Mouse (Mus musculus) neural tube, embryonic 11.5 days (tissue): ENCODE results near the gene Hnrnph2. TPM values are rescaled to one million over a fixed set of nuclear protein-coding genes. Genes with fewer than 3 reads are reported as not detected.

Experiments used
- polyA plus RNA-seq: library from polyadenylated mRNA; unstranded; fragments of >200 nt; fragmentation: Nextera tagmentation; extraction: Ambion mirVana; gene quantifications from 2 replicates; pipeline ENCODE4 v1.2.1, GENCODE M21; 2014

Hnrnph2 gene
- polyA plus RNA-seq, 1 experiment from 2014 or later = 179 TPM

Other genes starting within 250 kb of the Hnrnph2 start
- gene Drp2, start 196.6 kb upstream of the Hnrnph2 start, polyA plus RNA-seq = 7.3 and 7.6 TPM in 2 replicates
- gene Taf7l, start 124.7 kb upstream of the Hnrnph2 start, polyA plus RNA-seq = not detected in 2 replicates
- 66.5 and 67.0 TPM in 2 replicates for gene Timm8a1, start 59.3 kb upstream of the Hnrnph2 start, polyA plus RNA-seq
- gene Btk, start 17.6 kb upstream of the Hnrnph2 start, polyA plus RNA-seq = 0.88 and 1.9 TPM in 2 replicates
- 300 and 324 TPM in 2 replicates for gene Rpl36a, start 15.5 kb upstream of the Hnrnph2 start, polyA plus RNA-seq
- gene Gla, start 54 bp upstream of the Hnrnph2 start, polyA plus RNA-seq = 2.6 and 3.5 TPM in 2 replicates
- gene Armcx4, start 85.3 kb downstream of the Hnrnph2 start, polyA plus RNA-seq = 6.4 and 6.6 TPM in 2 replicates
- 54.5 and 54.6 TPM in 2 replicates for gene Armcx1, start 116.8 kb downstream of the Hnrnph2 start, polyA plus RNA-seq
- 16.8 and 21.2 TPM in 2 replicates for gene Armcx6, start 150.2 kb downstream of the Hnrnph2 start, polyA plus RNA-seq
- 70.5 and 74.5 TPM in 2 replicates for gene Armcx3, start 155.4 kb downstream of the Hnrnph2 start, polyA plus RNA-seq
- gene Armcx2, start 208.0 kb downstream of the Hnrnph2 start, polyA plus RNA-seq = 86.8 and 92.0 TPM in 2 replicates